ENCODE assay signal across 8 mouse cellular contexts in genomic region chr7:18921069-18921468, GRCm38 (mm10). TPM values are rescaled to one million over a fixed set of nuclear protein-coding genes. Genes with fewer than 3 reads are reported as not detected.
DNase-seq lines count a peak whose midpoint lies in the region; ATAC-seq lines count a peak whose summit lies in the region.

No protein-coding gene starts in this region.

- H3K4me3 ChIP-seq in heart, embryonic 11.5 days (ENCODE audit: low read depth, low read length) = no peak overlapping the region
- no peak overlapping the region for H3K4me3 ChIP-seq in kidney, embryonic 14.5 days (ENCODE audit: low read length)
- H3K4me3 ChIP-seq in limb, embryonic 13.5 days = peak overlapping the region; percentile 8; the same call in 1 of the 2 replicates
- no peak overlapping the region for H3K4me3 ChIP-seq in neural tube, embryonic 13.5 days

- H3K27ac ChIP-seq in heart, embryonic 11.5 days (ENCODE audit: low read depth, low read length) = no peak overlapping the region
- H3K27ac ChIP-seq in kidney, embryonic 14.5 days (ENCODE audit: low read depth, low read length) = no peak overlapping the region
- no peak overlapping the region for H3K27ac ChIP-seq in limb, embryonic 13.5 days
- peak overlapping the region; percentile 75 for H3K27ac ChIP-seq in neural tube, embryonic 13.5 days (replicated peaks)

- ATAC-seq in heart, embryonic 11.5 days (replicated peaks; ENCODE audit: insufficient number of reproducible peaks, low FRiP score, low TSS enrichment) = no peak
- ATAC-seq in kidney, embryonic 14.5 days (ENCODE audit: low FRiP score, low TSS enrichment) = peak; percentile 28; the same call in 1 of the 2 replicates
- ATAC-seq in limb, embryonic 13.5 days (ENCODE audit: low FRiP score, low read depth) = no peak
- no peak for ATAC-seq in neural tube, embryonic 13.5 days (ENCODE audit: low read depth)

- H3K4me2 ChIP-seq in heart, embryonic 11.5 days = peak overlapping the region; percentile 36; the same call in 1 of the 2 replicates
- peak overlapping the region; percentile 21; the same call in 1 of the 2 replicates for H3K4me2 ChIP-seq in kidney, embryonic 14.5 days (replicated peaks; ENCODE audit: low read depth, low read length)
- peak overlapping the region; percentile 21; the same call in 1 of the 2 replicates for H3K4me2 ChIP-seq in limb, embryonic 13.5 days (replicated peaks)
- H3K4me2 ChIP-seq in neural tube, embryonic 13.5 days = peak overlapping the region; percentile 39

- H3K36me3 ChIP-seq in heart, embryonic 11.5 days (ENCODE audit: control insufficient read depth, insufficient read depth, low read length) = no peaks in the 10 kb centered on the region
- no peaks in the 10 kb centered on the region for H3K36me3 ChIP-seq in kidney, embryonic 14.5 days (ENCODE audit: control insufficient read depth, insufficient read depth, low read length)
- H3K36me3 ChIP-seq in limb, embryonic 13.5 days = no peaks in the 10 kb centered on the region
- no peaks in the 10 kb centered on the region for H3K36me3 ChIP-seq in neural tube, embryonic 13.5 days

- DNase-seq in 3134 (ENCODE audit: extremely low read depth, insufficient read length, low spot score) = peak; percentile 41
- DNase-seq in R1 (ENCODE audit: low read depth, low spot score) = peak; percentile 84
- DNase-seq in embryo, embryonic 9.5 days (ENCODE audit: extremely low spot score) = peak; percentile 61
- DNase-seq in T-cell, adult 2 months (ENCODE audit: low spot score) = no peak

- peaks cover 4% of the 10 kb centered on the region; the same call in 1 of the 2 replicates for H3K4me1 ChIP-seq in heart, embryonic 11.5 days (ENCODE audit: control insufficient read depth, insufficient read depth, low read length)
- peaks cover 5% of the 10 kb centered on the region; the same call in 1 of the 2 replicates for H3K4me1 ChIP-seq in kidney, embryonic 14.5 days (ENCODE audit: control insufficient read depth, insufficient read depth, low read length)
- peaks cover 12% of the 10 kb centered on the region for H3K4me1 ChIP-seq in limb, embryonic 13.5 days
- H3K4me1 ChIP-seq in neural tube, embryonic 13.5 days (replicated peaks) = peaks cover 47% of the 10 kb centered on the region

- no peaks in the 10 kb centered on the region for H3K9me3 ChIP-seq in heart, embryonic 11.5 days (replicated peaks; ENCODE audit: control insufficient read depth, low read length)
- H3K9me3 ChIP-seq in kidney, embryonic 14.5 days (ENCODE audit: control insufficient read depth, low read length) = no peaks in the 10 kb centered on the region
- H3K9me3 ChIP-seq in limb, embryonic 13.5 days = no peaks in the 10 kb centered on the region
- no peaks in the 10 kb centered on the region for H3K9me3 ChIP-seq in neural tube, embryonic 13.5 days

- H3K9ac ChIP-seq in heart, embryonic 11.5 days (ENCODE audit: low read depth, low read length) = no peak overlapping the region
- H3K9ac ChIP-seq in kidney, embryonic 14.5 days (ENCODE audit: low read depth, low read length) = no peak overlapping the region
- 0 out of 2 replicates have a peak overlapping the region, but pooled peaks have one; percentile 31 for H3K9ac ChIP-seq in limb, embryonic 13.5 days
- 0 out of 2 replicates have a peak overlapping the region, but pooled peaks have one; percentile 4 for H3K9ac ChIP-seq in neural tube, embryonic 13.5 days

- H3K27me3 ChIP-seq in heart, embryonic 11.5 days (ENCODE audit: control insufficient read depth, insufficient read depth, low read length) = peaks cover 31% of the 10 kb centered on the region
- peaks cover 36% of the 10 kb centered on the region for H3K27me3 ChIP-seq in kidney, embryonic 14.5 days (ENCODE audit: control insufficient read depth, insufficient read depth, low read length)
- H3K27me3 ChIP-seq in limb, embryonic 13.5 days = peaks cover 55% of the 10 kb centered on the region
- H3K27me3 ChIP-seq in neural tube, embryonic 13.5 days = no peaks in the 10 kb centered on the region

- WGBS in heart, embryonic 11.5 days (ENCODE audit: insufficient replicate concordance) = 1% methylated on average over 12 of the region's 12 CpGs
- WGBS in kidney, embryonic 14.5 days = 2% methylated on average over 11 of the region's 12 CpGs
- 2% methylated on average over 12 of the region's 12 CpGs for WGBS in limb, embryonic 13.5 days
- under 1% methylated on average over 12 of the region's 12 CpGs for WGBS in neural tube, embryonic 13.5 days

RNA-seq across cellular contexts. Expression of gene Nova2, which starts 4.6 kb away (rescaled TPM):
- polyA plus RNA-seq in heart, embryonic 11.5 days (2014; fragmentation: Nextera tagmentation; extraction: Ambion mirVana) = 0.77 and 0.93 TPM in 2 replicates
- polyA plus RNA-seq in kidney, embryonic 14.5 days (2014; fragmentation: Nextera tagmentation; extraction: Ambion mirVana) = 0.96 and 1.1 TPM in 2 replicates
- 0.33 and 0.41 TPM in 2 replicates for polyA plus RNA-seq in limb, embryonic 13.5 days (2015; fragmentation: Nextera tagmentation; extraction: Ambion mirVana)
- polyA plus RNA-seq in neural tube, embryonic 13.5 days (2015; fragmentation: Nextera tagmentation; extraction: Ambion mirVana) = 9.7 and 10.7 TPM in 2 replicates

RNA-seq across cellular contexts. Expression of gene Ccdc61, which starts 10.9 kb away (rescaled TPM):
- polyA plus RNA-seq in heart, embryonic 11.5 days (2014; fragmentation: Nextera tagmentation; extraction: Ambion mirVana) = 12.1 and 19.8 TPM in 2 replicates
- polyA plus RNA-seq in kidney, embryonic 14.5 days (2014; fragmentation: Nextera tagmentation; extraction: Ambion mirVana) = 21.0 and 21.4 TPM in 2 replicates
- polyA plus RNA-seq in limb, embryonic 13.5 days (2015; fragmentation: Nextera tagmentation; extraction: Ambion mirVana) = 32.8 and 34.6 TPM in 2 replicates
- polyA plus RNA-seq in neural tube, embryonic 13.5 days (2015; fragmentation: Nextera tagmentation; extraction: Ambion mirVana) = 19.7 and 23.0 TPM in 2 replicates

RNA-seq across cellular contexts. Expression of gene Pglyrp1, which starts 49.9 kb away (rescaled TPM):
- polyA plus RNA-seq in heart, embryonic 11.5 days (2014; fragmentation: Nextera tagmentation; extraction: Ambion mirVana) = 0.45 and 1.6 TPM in 2 replicates
- 0.77 and 1.1 TPM in 2 replicates for polyA plus RNA-seq in kidney, embryonic 14.5 days (2014; fragmentation: Nextera tagmentation; extraction: Ambion mirVana)
- 0.74 and 1.0 TPM in 2 replicates for polyA plus RNA-seq in limb, embryonic 13.5 days (2015; fragmentation: Nextera tagmentation; extraction: Ambion mirVana)
- 12.6 and 12.8 TPM in 2 replicates for polyA plus RNA-seq in neural tube, embryonic 13.5 days (2015; fragmentation: Nextera tagmentation; extraction: Ambion mirVana)

Comparison
In these comparisons a context has a peak if more than half of its experiments do, and no peak if none do; other contexts are left out.
1. H3K9ac ChIP-seq: peak in limb, embryonic 13.5 days (single experiment) and neural tube, embryonic 13.5 days (single experiment); none in heart, embryonic 11.5 days (single experiment) and kidney, embryonic 14.5 days (single experiment).
2. Peak in every context shown above with its lines, with median percentiles within 50 percentile points of each other: H3K4me2 ChIP-seq.